Mouse (Mus musculus): Measurements from ENCODE around the gene Btnl1. TPM values are rescaled to one million over a fixed set of nuclear protein-coding genes. Genes with fewer than 3 reads are reported as not detected.
A peak's percentile ranks its signal among the peaks of the same experiment; 100 is the strongest.

The Btnl1 gene
- polyA plus RNA-seq, 1 experiment from 2014 or later, result not detected

- Histone ChIP-seq H3K4me2 (replicated peaks; ENCODE audit: low read depth, low read length) (no peak overlapping the region), H3K27ac (ENCODE audit: low read length) (no peak overlapping the region), H3K27me3 (replicated peaks; ENCODE audit: insufficient read depth, low read length) (no peaks in the 10 kb centered on the region), H3K9me3 (ENCODE audit: low read length) (no peaks in the 10 kb centered on the region), H3K9ac (replicated peaks; ENCODE audit: low read depth) (no peak overlapping the region), H3K36me3 (ENCODE audit: insufficient read depth, low read length) (no peaks in the 10 kb centered on the region), H3K4me3 (ENCODE audit: low read depth, low read length) (no peak overlapping the region), H3K4me1 (ENCODE audit: insufficient read depth, low read depth, low read length) (no peaks in the 10 kb centered on the region)
- DNase-seq (ENCODE audit: low spot score) (no peak), ATAC-seq (no peak)
- 73% methylated on average over 7 of the region's 7 CpGs for WGBS
- TF ChIP-seq EP300 (IDR thresholded peaks at IDR 0.05), result no peak
- no peak for TF ChIP-seq CTCF (IDR thresholded peaks at IDR 0.05)
These were observed 2.5 kb downstream of the Btnl1 start for GRCm38 (mm10) chr17:34379451-34379850.

- TF ChIP-seq EP300 (IDR thresholded peaks at IDR 0.05) (no peak), CTCF (IDR thresholded peaks at IDR 0.05) (no peak)
- Histone ChIP-seq H3K27ac (ENCODE audit: low read length) (no peak overlapping the region), H3K4me1 (ENCODE audit: insufficient read depth, low read depth, low read length) (no peaks in the 10 kb centered on the region), H3K9ac (replicated peaks; ENCODE audit: low read depth) (no peak overlapping the region), H3K9me3 (ENCODE audit: low read length) (no peaks in the 10 kb centered on the region), H3K4me2 (replicated peaks; ENCODE audit: low read depth, low read length) (no peak overlapping the region), H3K4me3 (ENCODE audit: low read depth, low read length) (no peak overlapping the region), H3K27me3 (replicated peaks; ENCODE audit: insufficient read depth, low read length) (no peaks in the 10 kb centered on the region), H3K36me3 (ENCODE audit: insufficient read depth, low read length) (no peaks in the 10 kb centered on the region)
- ATAC-seq (no peak), DNase-seq (ENCODE audit: low spot score) (no peak)
- WGBS, result 69% methylated on average over 11 of the region's 11 CpGs
These were observed 4.9 kb downstream of the Btnl1 start for GRCm38 (mm10) chr17:34381876-34382275.

- 70% methylated on average over 7 of the region's 7 CpGs for WGBS
- no peak overlapping the region for H3K27ac ChIP-seq (ENCODE audit: low read length)
- TF ChIP-seq EP300 (IDR thresholded peaks at IDR 0.05) (no peak), CTCF (IDR thresholded peaks at IDR 0.05) (peak; percentile 24)
- no peaks in the 10 kb centered on the region for H3K27me3 ChIP-seq (replicated peaks; ENCODE audit: insufficient read depth, low read length)
- H3K36me3 ChIP-seq (ENCODE audit: insufficient read depth, low read length), result no peaks in the 10 kb centered on the region
- no peak for DNase-seq (ENCODE audit: low spot score)
- H3K4me1 ChIP-seq (ENCODE audit: insufficient read depth, low read depth, low read length), result no peaks in the 10 kb centered on the region
- H3K4me3 ChIP-seq (ENCODE audit: low read depth, low read length), result no peak overlapping the region
- ATAC-seq, result no peak
- H3K4me2 ChIP-seq (replicated peaks; ENCODE audit: low read depth, low read length), result no peak overlapping the region
- H3K9me3 ChIP-seq (ENCODE audit: low read length), result no peaks in the 10 kb centered on the region
- no peak overlapping the region for H3K9ac ChIP-seq (replicated peaks; ENCODE audit: low read depth)
These were observed 6.3 kb downstream of the Btnl1 start for GRCm38 (mm10) chr17:34383212-34383611.

GRCm38 (mm10) chr17:34384699-34385098 is 7.8 kb downstream of the Btnl1 start:
- no peak for TF ChIP-seq EP300 (IDR thresholded peaks at IDR 0.05)
- no peak for TF ChIP-seq CTCF (IDR thresholded peaks at IDR 0.05)
- Histone ChIP-seq H3K9me3 (ENCODE audit: low read length) (no peaks in the 10 kb centered on the region), H3K27me3 (replicated peaks; ENCODE audit: insufficient read depth, low read length) (no peaks in the 10 kb centered on the region), H3K36me3 (ENCODE audit: insufficient read depth, low read length) (no peaks in the 10 kb centered on the region), H3K9ac (replicated peaks; ENCODE audit: low read depth) (no peak overlapping the region), H3K27ac (ENCODE audit: low read length) (no peak overlapping the region), H3K4me2 (replicated peaks; ENCODE audit: low read depth, low read length) (no peak overlapping the region), H3K4me3 (ENCODE audit: low read depth, low read length) (no peak overlapping the region), H3K4me1 (ENCODE audit: insufficient read depth, low read depth, low read length) (no peaks in the 10 kb centered on the region)
- DNase-seq (ENCODE audit: low spot score), result no peak
- no peak for ATAC-seq
- 45% methylated on average over 3 of the region's 3 CpGs for WGBS

GRCm38 (mm10) chr17:34386656-34387055 is 9.7 kb downstream of the Btnl1 start:
- no peaks in the 10 kb centered on the region for H3K4me1 ChIP-seq (ENCODE audit: insufficient read depth, low read depth, low read length)
- H3K9ac ChIP-seq (replicated peaks; ENCODE audit: low read depth), result no peak overlapping the region
- no peak overlapping the region for H3K4me2 ChIP-seq (replicated peaks; ENCODE audit: low read depth, low read length)
- no peak for ATAC-seq
- H3K4me3 ChIP-seq (ENCODE audit: low read depth, low read length), result no peak overlapping the region
- H3K27ac ChIP-seq (ENCODE audit: low read length), result no peak overlapping the region
- WGBS, result 67% methylated on average over 2 of the region's 2 CpGs
- DNase-seq (ENCODE audit: low spot score), result no peak
- TF ChIP-seq CTCF (IDR thresholded peaks at IDR 0.05) (no peak), EP300 (IDR thresholded peaks at IDR 0.05) (no peak)
- H3K9me3 ChIP-seq (ENCODE audit: low read length), result no peaks in the 10 kb centered on the region
- no peaks in the 10 kb centered on the region for H3K27me3 ChIP-seq (replicated peaks; ENCODE audit: insufficient read depth, low read length)
- no peaks in the 10 kb centered on the region for H3K36me3 ChIP-seq (ENCODE audit: insufficient read depth, low read length)

GRCm38 (mm10) chr17:34388513-34388912 is 11.6 kb downstream of the Btnl1 start:
- no peak overlapping the region for H3K27ac ChIP-seq (ENCODE audit: low read length)
- TF ChIP-seq EP300 (IDR thresholded peaks at IDR 0.05) (no peak), CTCF (IDR thresholded peaks at IDR 0.05) (peak; percentile 74)
- peak; percentile 51 for DNase-seq (ENCODE audit: low spot score)
- no peaks in the 10 kb centered on the region for H3K9me3 ChIP-seq (ENCODE audit: low read length)
- no peak for ATAC-seq
- WGBS, result 38% methylated on average over 4 of the region's 4 CpGs
- H3K4me3 ChIP-seq (ENCODE audit: low read depth, low read length), result no peak overlapping the region
- H3K4me1 ChIP-seq (ENCODE audit: insufficient read depth, low read depth, low read length), result no peaks in the 10 kb centered on the region
- H3K9ac ChIP-seq (replicated peaks; ENCODE audit: low read depth), result no peak overlapping the region
- H3K4me2 ChIP-seq (replicated peaks; ENCODE audit: low read depth, low read length), result no peak overlapping the region
- H3K36me3 ChIP-seq (ENCODE audit: insufficient read depth, low read length), result no peaks in the 10 kb centered on the region
- no peaks in the 10 kb centered on the region for H3K27me3 ChIP-seq (replicated peaks; ENCODE audit: insufficient read depth, low read length)

- no peaks in the 10 kb centered on the region for H3K9me3 ChIP-seq (ENCODE audit: low read length)
- DNase-seq (ENCODE audit: low spot score) (peak; percentile 8), ATAC-seq (no peak)
- H3K27me3 ChIP-seq (replicated peaks; ENCODE audit: insufficient read depth, low read length), result no peaks in the 10 kb centered on the region
- no peaks in the 10 kb centered on the region for H3K4me1 ChIP-seq (ENCODE audit: insufficient read depth, low read depth, low read length)
- 51% methylated on average over 7 of the region's 7 CpGs for WGBS
- no peak overlapping the region for H3K27ac ChIP-seq (ENCODE audit: low read length)
- TF ChIP-seq CTCF (IDR thresholded peaks at IDR 0.05) (no peak), EP300 (IDR thresholded peaks at IDR 0.05) (no peak)
- no peak overlapping the region for H3K4me2 ChIP-seq (replicated peaks; ENCODE audit: low read depth, low read length)
- no peaks in the 10 kb centered on the region for H3K36me3 ChIP-seq (ENCODE audit: insufficient read depth, low read length)
- no peak overlapping the region for H3K9ac ChIP-seq (replicated peaks; ENCODE audit: low read depth)
- H3K4me3 ChIP-seq (ENCODE audit: low read depth, low read length), result no peak overlapping the region
These were observed 14.6 kb downstream of the Btnl1 start for GRCm38 (mm10) chr17:34391507-34391906.

Measured in lung, postnatal 0 days (tissue).